Mouse (Mus musculus) ovary, adult 10 weeks (tissue): ENCODE measurements around the gene Pitx2. TPM values are rescaled to one million over a fixed set of nuclear protein-coding genes. Genes with fewer than 3 reads are reported as not detected.

ENCODE experiments used
- polyA plus RNA-seq: library from polyadenylated mRNA; stranded (reverse); fragments of 350-450 nt; fragmentation: Illumina TruSeq; extraction: RNeasy Lipid Tissue Mini Kit (QIAGEN cat#74804); gene quantifications from one replicate; pipeline ENCODE4 v1.2.3, GENCODE M21; 2014

Pitx2 gene
- polyA plus RNA-seq = not detected

GRCm38 (mm10) chr3:129199609-129200500 is at the start of gene Pitx2:
Gene Pitx2, plus strand, starts transcription at chr3:129199878.

Other genes starting within 250 kb of the Pitx2 start
- gene Enpep, start 132.8 kb downstream of the Pitx2 start, polyA plus RNA-seq = 50.1 TPM